Mouse (Mus musculus) fat pad, adult 2 months (tissue): ENCODE measurements around the gene Pfdn6.
A peak's percentile ranks its signal among the peaks of the same experiment; 100 is the strongest.
"Not testable (repeated sequence)": the region's sequence is repeated elsewhere in the genome, so short reads cannot be mapped to it uniquely, and the experiment has no call there.

Experiments
- DNase-seq: peaks from one replicate; pipeline ENCODE4 v3.0.0-alpha.2; 2011; ENCODE audit warnings: low read depth, low spot score; ENCODE audit errors: extremely low read depth

The Pfdn6 gene

GRCm38 (mm10) chr17:33916847-33917655 lies 23.1 kb downstream of the Pfdn6 start:
- no peak for DNase-seq

- DNase-seq: no peak
These were observed 23.8 kb downstream of the Pfdn6 start for GRCm38 (mm10) chr17:33916294-33916693.

GRCm38 (mm10) chr17:33915671-33916250 lies 24.4 kb downstream of the Pfdn6 start, which contains the start of the genes Tapbp and Zbtb22:
TSS of gene Tapbp (plus strand) at chr17:33915899.
TSS of gene Zbtb22 (plus strand) at chr17:33915904.
- DNase-seq: peak; percentile 89

- DNase-seq: no peak
These were observed 25.2 kb downstream of the Pfdn6 start for GRCm38 (mm10) chr17:33914969-33915391.

- DNase-seq: no peak
These were observed 26.2 kb downstream of the Pfdn6 start for GRCm38 (mm10) chr17:33913905-33914304.

- no peak for DNase-seq
These were observed 26.9 kb downstream of the Pfdn6 start for GRCm38 (mm10) chr17:33913264-33913663.

- DNase-seq: no peak
These were observed 28.2 kb downstream of the Pfdn6 start for GRCm38 (mm10) chr17:33911813-33912414.

- DNase-seq: no peak
These were observed 28.9 kb downstream of the Pfdn6 start for GRCm38 (mm10) chr17:33911052-33911812.

GRCm38 (mm10) chr17:33910346-33911051 lies 29.6 kb downstream of the Pfdn6 start:
- no peak for DNase-seq

- no peak for DNase-seq
These were observed 30.3 kb downstream of the Pfdn6 start for GRCm38 (mm10) chr17:33909869-33910250.

- peak; percentile 80 for DNase-seq
These were observed 30.9 kb downstream of the Pfdn6 start, which contains the start of gene Daxx for GRCm38 (mm10) chr17:33909077-33909868. TSS of gene Daxx (plus strand) at chr17:33909414.

GRCm38 (mm10) chr17:33908331-33909076 lies 31.6 kb downstream of the Pfdn6 start:
- DNase-seq: no peak

GRCm38 (mm10) chr17:33904835-33905234 lies 35.3 kb downstream of the Pfdn6 start, which contains the start of gene Platr17:
TSS of gene Platr17 (plus strand) at chr17:33905135.
- not testable (repeated sequence) for DNase-seq

GRCm38 (mm10) chr17:33903911-33904651 lies 36.1 kb downstream of the Pfdn6 start:
- DNase-seq: not testable (repeated sequence)

- DNase-seq: no peak
These were observed 37.7 kb downstream of the Pfdn6 start for GRCm38 (mm10) chr17:33902491-33902890.

- DNase-seq: no peak
These were observed 38.1 kb downstream of the Pfdn6 start for GRCm38 (mm10) chr17:33902079-33902478.

GRCm38 (mm10) chr17:33901653-33902052 lies 38.5 kb downstream of the Pfdn6 start:
- DNase-seq: no peak

GRCm38 (mm10) chr17:33900989-33901314 lies 39.2 kb downstream of the Pfdn6 start:
- no peak for DNase-seq
